Mouse (Mus musculus) limb, embryonic 14.5 days (tissue): Measurements from ENCODE around the gene Gcnt2. TPM values are rescaled to one million over a fixed set of nuclear protein-coding genes. Genes with fewer than 3 reads are reported as not detected.
A peak's percentile ranks its signal among the peaks of the same experiment; 100 is the strongest.

Experiments
- ATAC-seq: fragments of 200-750 bp; cut with Nextera tagmentation; 2 replicates; pipeline ENCODE4 v1.8.0; 2017; ENCODE audit warnings: low read depth, moderate number of reproducible peaks, moderate TSS enrichment; ENCODE audit not compliant: low FRiP score
- DNase-seq: peaks from one replicate; pipeline ENCODE4 v3.0.0-alpha.2; 2015; ENCODE audit warnings: low spot score
- H3K27ac ChIP-seq: fragments of 300-500 bp; sonication (generic); replicated peaks from 2 replicates; pipeline ENCODE4 v1.5.1; 2014; ENCODE audit warnings: low read depth, mild to moderate bottlenecking, low read length, moderate library complexity, mixed read lengths
- H3K27me3 ChIP-seq: fragments of 300-500 bp; sonication (generic); 2 replicates; pipeline ENCODE4 v1.6.1; 2014; ENCODE audit warnings: low read length, mixed read lengths; ENCODE audit not compliant: control insufficient read depth, insufficient read depth
- H3K36me3 ChIP-seq: fragments of 300-500 bp; sonication (generic); 2 replicates; pipeline ENCODE4 v1.6.1; 2014; ENCODE audit warnings: mild to moderate bottlenecking, low read length, moderate library complexity, mixed read lengths; ENCODE audit not compliant: control insufficient read depth, insufficient read depth
- H3K4me1 ChIP-seq: fragments of 300-500 bp; sonication (generic); 2 replicates; pipeline ENCODE4 v1.6.1; 2014; ENCODE audit warnings: antibody characterized with exemption, low read length, mixed read lengths; ENCODE audit not compliant: control insufficient read depth, insufficient read depth
- H3K4me2 ChIP-seq: fragments of 300-500 bp; sonication (generic); replicated peaks from 2 replicates; pipeline ENCODE4 v1.6.1; 2014; ENCODE audit warnings: low read depth, mild to moderate bottlenecking, low read length, moderate library complexity; ENCODE audit not compliant: severe bottlenecking
- H3K4me3 ChIP-seq: fragments of 300-500 bp; sonication (generic); replicated peaks from 2 replicates; pipeline ENCODE4 v1.5.1; 2014; ENCODE audit warnings: low read length
- H3K9ac ChIP-seq: fragments of 300-500 bp; sonication (generic); 2 replicates; pipeline ENCODE4 v1.6.1; 2014; ENCODE audit warnings: mild to moderate bottlenecking, low read depth, low read length, moderate library complexity; ENCODE audit not compliant: severe bottlenecking
- H3K9me3 ChIP-seq: fragments of 300-500 bp; sonication (generic); 2 replicates; pipeline ENCODE4 v1.6.1; 2016; ENCODE audit warnings: low read length; ENCODE audit not compliant: control insufficient read depth
- POLR2A ChIP-seq: fragments of 200-500 bp; IDR thresholded peaks from 2 replicates; pipeline ENCODE4 v1.8.0; 2012; ENCODE audit warnings: inconsistent platforms, mild to moderate bottlenecking, moderate library complexity, borderline replicate concordance; ENCODE audit not compliant: insufficient read depth, insufficient read length; ENCODE audit errors: extremely low read depth
- WGBS: fragments of 180-500 bp; shearing (Covaris S2); extraction: QIAGEN DNeasy Blood & Tissue Kit; methylation state at CpG from one replicate; pipeline ENCODE4 v1.1.7; 2014; 5-methylcytosine and 5-hydroxymethylcytosine counted together
- polyA plus RNA-seq, 2 experiments: library from polyadenylated mRNA; depleted of rRNA in 1 of 2; stranded (reverse) in 1 of 2; unstranded in 1 of 2; fragments of >200 nt; fragmentation: Nextera tagmentation in 1 of 2; extraction: Ambion mirVana in 1 of 2; gene quantifications; 2 replicates each; pipeline versions ENCODE4 v1.2.1 to v1.2.3; 2012 to 2014

Gcnt2 gene
- polyA plus RNA-seq, 2 experiments = 1.7 to 2.5 TPM

DNA sequence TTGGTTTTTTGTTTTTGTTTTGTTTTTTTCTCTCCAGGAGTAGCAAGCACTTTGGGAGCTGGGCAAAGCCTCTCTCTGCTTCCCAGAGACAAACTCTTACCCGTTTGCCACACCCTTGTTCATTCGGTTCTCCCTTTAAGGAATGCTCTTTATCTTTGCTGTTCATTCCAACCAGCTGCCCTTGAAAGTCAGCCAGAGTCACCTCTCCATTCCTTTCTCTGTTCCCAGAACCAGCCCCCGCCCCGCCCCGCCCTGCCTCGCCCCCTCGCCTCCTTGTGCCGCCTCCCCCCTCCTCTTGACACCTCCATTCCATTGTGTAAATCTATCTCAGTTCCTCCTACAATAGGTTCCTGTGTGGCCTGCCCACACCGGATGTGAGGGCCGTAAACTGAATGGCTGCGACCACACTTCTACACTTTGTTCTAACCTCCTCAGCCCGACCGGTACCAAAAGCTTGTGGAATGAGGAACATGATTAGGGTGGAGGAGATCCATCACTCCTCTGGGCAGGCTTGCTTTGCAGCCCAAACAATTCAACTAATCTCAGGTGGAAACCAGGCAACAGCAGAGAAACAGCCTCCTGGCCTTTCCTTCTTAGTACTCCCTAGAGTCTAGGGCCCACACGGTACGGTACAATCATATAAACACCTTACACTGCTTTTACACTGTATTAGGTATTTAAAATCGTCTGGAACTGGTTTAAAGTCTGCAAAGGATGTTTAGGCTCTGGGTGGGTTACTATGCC is 9.5 kb downstream of the Gcnt2 start:
- Histone ChIP-seq H3K36me3 (no peaks in the 10 kb centered on the region), H3K4me1 (peaks cover 10% of the 10 kb centered on the region), H3K27ac (no peak overlapping the region), H3K27me3 (no peaks in the 10 kb centered on the region), H3K4me3 (no peak overlapping the region), H3K4me2 (peak overlapping the region; percentile 28; the same call in 1 of the 2 replicates), H3K9ac (no peak overlapping the region), H3K9me3 (peaks cover 5% of the 10 kb centered on the region; the same call in 1 of the 2 replicates)
- no peak for TF ChIP-seq POLR2A
- DNase-seq (no peak), ATAC-seq (no peak)
- WGBS = 6% methylated on average over 16 of the region's 16 CpGs

DNA sequence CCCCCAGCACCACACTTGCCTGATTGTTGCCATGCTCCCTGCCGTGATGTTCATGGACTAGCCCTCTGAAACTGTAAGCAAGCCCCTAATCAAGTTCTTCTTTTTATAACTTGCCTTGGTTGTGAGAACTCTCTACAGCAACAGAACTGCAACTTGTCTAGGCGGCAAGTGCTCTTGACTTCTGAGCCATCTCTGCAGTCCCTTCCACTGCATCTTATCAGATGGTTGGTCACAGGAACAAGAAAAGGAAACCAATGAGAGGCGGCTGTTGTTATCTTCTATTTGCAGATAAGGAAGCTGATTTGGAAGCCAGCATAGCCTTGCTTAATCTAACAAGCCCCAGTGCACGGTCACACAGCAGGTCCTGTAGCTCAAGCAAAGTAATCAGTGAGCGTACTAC is 14.5 kb downstream of the Gcnt2 start:
- Histone ChIP-seq H3K4me1 (peaks cover 10% of the 10 kb centered on the region), H3K27ac (no peak overlapping the region), H3K4me3 (no peak overlapping the region), H3K27me3 (no peaks in the 10 kb centered on the region), H3K36me3 (no peaks in the 10 kb centered on the region), H3K9me3 (peaks cover 5% of the 10 kb centered on the region; the same call in 1 of the 2 replicates), H3K4me2 (no peak overlapping the region), H3K9ac (no peak overlapping the region)
- no peak for TF ChIP-seq POLR2A
- DNase-seq (no peak), ATAC-seq (no peak)
- WGBS = 84% methylated on average over 5 of the region's 5 CpGs

DNA sequence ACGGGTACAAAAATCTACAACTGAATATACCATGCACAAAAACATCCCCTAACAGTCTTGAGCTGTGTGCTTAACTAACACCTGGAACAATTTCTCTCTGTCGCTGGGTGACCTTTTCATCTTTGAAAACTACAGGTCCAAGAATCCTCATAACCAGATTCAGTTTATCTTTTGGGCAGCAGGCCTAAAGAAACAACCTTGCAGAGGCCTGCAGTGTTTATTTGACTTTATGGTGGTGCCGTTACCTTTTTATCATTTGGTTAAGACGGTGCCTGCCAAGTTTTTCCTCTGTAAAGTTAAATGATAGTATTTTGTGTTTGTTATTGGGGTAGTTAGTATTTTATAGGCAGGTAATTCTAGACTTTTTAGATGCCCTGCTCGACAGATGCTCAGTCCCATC is 15.9 kb downstream of the Gcnt2 start:
- Histone ChIP-seq H3K4me3 (no peak overlapping the region), H3K4me1 (peaks cover 5% of the 10 kb centered on the region; the same call in 1 of the 2 replicates), H3K27me3 (no peaks in the 10 kb centered on the region), H3K36me3 (no peaks in the 10 kb centered on the region), H3K4me2 (no peak overlapping the region), H3K27ac (no peak overlapping the region), H3K9ac (no peak overlapping the region), H3K9me3 (peaks cover 5% of the 10 kb centered on the region; the same call in 1 of the 2 replicates)
- ATAC-seq (no peak), DNase-seq (no peak)
- no peak for TF ChIP-seq POLR2A
- WGBS = 33% methylated on average over 5 of the region's 5 CpGs

DNA sequence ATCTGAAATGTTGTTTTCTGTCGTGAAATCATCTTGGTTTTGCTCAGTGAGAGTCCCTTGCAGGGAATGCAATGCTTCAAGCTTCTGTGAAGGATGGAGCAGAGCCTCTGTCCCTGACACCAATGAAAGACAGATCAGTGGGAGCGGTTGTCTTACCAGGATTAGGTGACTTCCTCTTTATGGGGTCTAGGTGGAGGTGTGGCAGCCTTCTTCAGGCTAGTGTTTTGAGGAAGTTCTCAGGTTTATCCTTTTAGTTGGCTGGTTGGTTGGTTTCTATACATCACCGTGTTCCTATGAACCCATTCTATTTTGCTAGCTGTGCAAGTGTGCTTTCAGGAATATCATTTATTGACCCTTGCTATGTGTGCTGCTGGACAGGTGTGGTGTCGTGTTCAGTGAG is 18.0 kb downstream of the Gcnt2 start:
- Histone ChIP-seq H3K36me3 (no peaks in the 10 kb centered on the region), H3K4me1 (peaks cover 5% of the 10 kb centered on the region; the same call in 1 of the 2 replicates), H3K9ac (no peak overlapping the region), H3K27ac (no peak overlapping the region), H3K27me3 (no peaks in the 10 kb centered on the region; the same call in 1 of the 2 replicates), H3K4me2 (no peak overlapping the region), H3K9me3 (peaks cover 5% of the 10 kb centered on the region; the same call in 1 of the 2 replicates), H3K4me3 (no peak overlapping the region)
- WGBS = 71% methylated on average over 4 of the region's 4 CpGs
- no peak for TF ChIP-seq POLR2A
- ATAC-seq = no peak
- no peak for DNase-seq

DNA sequence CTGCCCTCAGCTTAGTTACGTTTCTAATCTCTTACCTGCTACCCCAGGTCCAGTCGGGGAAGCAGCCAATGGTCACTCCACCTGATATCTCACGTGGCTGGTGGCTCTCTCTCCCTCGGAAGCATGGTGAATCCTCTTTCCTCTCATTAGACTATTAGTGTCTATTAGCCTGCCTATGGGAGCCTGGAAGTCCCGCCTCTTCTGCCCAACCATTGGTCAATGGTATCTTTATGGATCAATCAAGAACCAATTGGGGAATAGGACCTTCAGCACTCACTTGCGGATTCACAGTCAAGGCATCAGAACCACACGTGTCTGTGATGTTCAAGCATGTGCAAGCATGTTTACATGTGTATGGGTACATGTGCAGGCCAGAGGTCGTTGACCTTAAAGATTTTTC is 21.0 kb downstream of the Gcnt2 start:
- ATAC-seq (no peak), DNase-seq (no peak)
- H3K36me3 ChIP-seq = no peaks in the 10 kb centered on the region
- peaks cover 1% of the 10 kb centered on the region; the same call in 1 of the 2 replicates for H3K4me1 ChIP-seq
- no peak overlapping the region for H3K4me2 ChIP-seq
- H3K9me3 ChIP-seq = no peaks in the 10 kb centered on the region
- H3K9ac ChIP-seq = no peak overlapping the region
- no peaks in the 10 kb centered on the region; the same call in 1 of the 2 replicates for H3K27me3 ChIP-seq
- 83% methylated on average over 8 of the region's 8 CpGs for WGBS
- no peak overlapping the region for H3K4me3 ChIP-seq
- H3K27ac ChIP-seq = no peak overlapping the region
- no peak for TF ChIP-seq POLR2A

DNA sequence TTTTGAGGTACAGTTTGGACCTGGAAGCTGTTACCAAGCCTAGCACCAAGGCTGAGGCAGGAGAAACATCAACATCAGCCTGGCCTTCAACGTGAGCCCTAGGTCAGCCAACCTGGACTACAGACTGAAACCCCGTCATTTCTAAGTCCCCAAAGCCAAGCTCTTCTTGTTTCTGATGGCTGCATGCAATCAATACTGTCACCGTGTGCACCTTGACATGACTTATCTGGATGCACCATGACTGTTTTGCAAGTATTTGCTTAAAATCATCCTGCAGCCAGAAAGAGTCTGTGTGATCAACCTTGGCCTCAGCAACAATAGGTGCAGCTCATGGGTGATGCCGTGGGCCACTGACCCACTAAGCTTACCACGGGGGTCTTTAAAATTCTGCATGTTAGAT is 23.1 kb downstream of the Gcnt2 start:
- Histone ChIP-seq H3K4me3 (no peak overlapping the region), H3K9me3 (no peaks in the 10 kb centered on the region), H3K27me3 (no peaks in the 10 kb centered on the region; the same call in 1 of the 2 replicates), H3K4me1 (peaks cover 6% of the 10 kb centered on the region; the same call in 1 of the 2 replicates), H3K27ac (no peak overlapping the region), H3K4me2 (no peak overlapping the region), H3K36me3 (no peaks in the 10 kb centered on the region), H3K9ac (no peak overlapping the region)
- no peak for TF ChIP-seq POLR2A
- 81% methylated on average over 5 of the region's 5 CpGs for WGBS
- no peak for DNase-seq
- ATAC-seq = no peak
